Mouse (Mus musculus) hindbrain, embryonic 10.5 days (tissue): ENCODE data around the gene Iqgap1. TPM values are rescaled to one million over a fixed set of nuclear protein-coding genes. Genes with fewer than 3 reads are reported as not detected.

Experiments
- DNase-seq: peaks from one replicate; pipeline ENCODE4 v3.0.0-alpha.2; 2017; ENCODE audit warnings: low spot score
- H3K27ac ChIP-seq: fragments of 300-500 bp; sonication (generic); 2 replicates; pipeline ENCODE4 v1.5.1; 2016; ENCODE audit warnings: mild to moderate bottlenecking, moderate library complexity
- H3K27me3 ChIP-seq: fragments of 300-500 bp; sonication (generic); 2 replicates; pipeline ENCODE4 v1.6.1; 2016; ENCODE audit warnings: mild to moderate bottlenecking; ENCODE audit not compliant: poor library complexity, insufficient read depth, severe bottlenecking
- H3K36me3 ChIP-seq: fragments of 300-500 bp; sonication (generic); 2 replicates; pipeline ENCODE4 v1.6.1; 2016; ENCODE audit warnings: mild to moderate bottlenecking, moderate library complexity
- H3K4me1 ChIP-seq: fragments of 300-500 bp; sonication (generic); replicated peaks from 2 replicates; pipeline ENCODE4 v1.6.1; 2016; ENCODE audit warnings: mild to moderate bottlenecking
- H3K4me3 ChIP-seq: fragments of 300-500 bp; sonication (generic); 2 replicates; pipeline ENCODE4 v1.5.1; 2016; ENCODE audit warnings: mild to moderate bottlenecking, moderate library complexity
- H3K9me3 ChIP-seq: fragments of 300-500 bp; sonication (generic); 2 replicates; pipeline ENCODE4 v1.6.1; 2016; ENCODE audit warnings: mild to moderate bottlenecking, moderate library complexity
- WGBS: fragments of 180-500 bp; shearing (Covaris S2); methylation state at CpG from one replicate; pipeline ENCODE4 v1.1.7; 2016; 5-methylcytosine and 5-hydroxymethylcytosine counted together
- polyA plus RNA-seq: library from polyadenylated mRNA; unstranded; fragments of >200 nt; fragmentation: Nextera tagmentation; extraction: Ambion mirVana; gene quantifications from 2 replicates; pipeline ENCODE4 v1.2.1, GENCODE M21; 2016

The Iqgap1 gene
- polyA plus RNA-seq, 1 experiment from 2014 or later, result 25.2 TPM

DNA sequence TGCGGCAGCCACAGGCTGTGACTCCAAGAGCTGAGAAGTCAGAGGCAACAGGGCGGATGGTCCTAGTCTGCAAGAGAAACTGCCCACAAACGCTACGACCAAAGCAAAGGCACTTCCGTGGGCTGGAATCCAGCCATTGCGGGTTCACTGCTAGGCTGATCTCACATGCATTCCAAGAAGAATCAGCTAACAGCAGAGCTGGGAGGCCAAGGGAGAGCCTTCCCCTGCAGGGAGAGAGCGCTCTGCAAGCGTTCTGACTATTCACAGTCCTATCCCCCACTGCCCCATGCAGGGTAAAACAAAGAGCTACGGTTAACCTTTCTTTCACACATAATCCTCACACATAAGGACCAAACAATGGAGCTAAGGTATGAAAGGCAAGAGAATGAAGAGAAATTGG lies 80.5 kb downstream of the Iqgap1 start:
- Histone ChIP-seq H3K27ac (peak overlapping the region; percentile 66), H3K9me3 (no peaks in the 10 kb centered on the region), H3K36me3 (peaks cover 56% of the 10 kb centered on the region), H3K27me3 (no peaks in the 10 kb centered on the region), H3K4me3 (0 out of 2 replicates have a peak overlapping the region, but pooled peaks have one; percentile 5), H3K4me1 (peaks cover 30% of the 10 kb centered on the region)
- WGBS, result 10% methylated on average over 9 of the region's 9 CpGs
- DNase-seq, result peak; percentile 31

DNA sequence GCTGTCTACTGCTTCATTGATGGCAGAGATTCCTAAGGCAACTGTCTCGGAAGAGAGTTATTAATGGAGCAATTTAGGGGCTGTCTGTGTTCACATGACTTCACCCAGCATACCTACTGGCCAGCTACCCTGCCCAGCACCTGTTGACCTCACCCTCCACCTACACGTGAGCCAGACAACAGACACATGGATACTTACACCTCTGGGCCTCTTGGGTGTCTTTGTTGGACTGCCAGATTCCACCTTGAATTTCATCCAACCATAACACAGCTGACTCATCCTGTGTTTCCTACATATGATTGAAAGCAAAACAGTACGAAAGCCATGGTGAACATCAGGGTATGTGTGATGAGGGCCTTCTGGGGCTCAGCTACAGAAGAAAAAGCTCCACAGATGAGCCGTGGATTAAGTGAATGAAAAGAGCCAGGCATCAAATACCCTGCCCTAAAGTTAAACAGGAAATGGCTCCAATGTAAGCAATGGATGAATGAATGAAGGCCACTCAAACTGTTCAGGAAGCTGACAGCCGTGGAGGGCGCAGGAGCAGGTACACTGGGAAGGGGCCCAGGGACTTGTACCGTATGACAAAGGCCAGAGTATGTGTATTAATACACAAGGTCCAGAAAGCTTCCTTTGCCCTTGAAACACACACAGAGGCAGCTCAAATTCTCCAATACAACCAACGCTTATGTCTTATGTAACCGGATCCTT lies 81.7 kb downstream of the Iqgap1 start:
- H3K27me3 ChIP-seq, result no peaks in the 10 kb centered on the region
- WGBS, result 81% methylated on average over 9 of the region's 9 CpGs
- H3K36me3 ChIP-seq, result peaks cover 57% of the 10 kb centered on the region
- no peak overlapping the region for H3K4me3 ChIP-seq
- no peak for DNase-seq
- no peak overlapping the region for H3K27ac ChIP-seq
- H3K4me1 ChIP-seq, result peaks cover 30% of the 10 kb centered on the region
- H3K9me3 ChIP-seq, result no peaks in the 10 kb centered on the region

DNA sequence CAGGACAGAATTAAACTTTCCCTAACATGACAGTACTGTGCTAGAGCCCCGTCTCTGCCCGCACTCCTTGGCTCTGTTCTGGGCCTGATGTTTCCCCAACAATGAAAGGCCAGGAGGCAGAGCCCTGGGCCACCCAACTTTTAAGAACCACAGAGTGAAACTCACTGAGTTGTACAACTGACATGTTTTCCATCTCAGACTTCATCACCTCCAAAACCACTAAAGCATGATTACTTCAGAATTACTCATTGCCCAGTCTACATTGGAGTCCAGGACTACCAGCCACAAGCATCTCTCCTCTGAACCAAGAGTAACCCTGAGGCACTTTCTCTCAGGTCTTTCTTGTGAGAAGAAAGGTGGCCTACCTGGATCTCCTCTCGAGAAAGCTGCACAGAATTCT lies 83.1 kb downstream of the Iqgap1 start:
- no peaks in the 10 kb centered on the region for H3K27me3 ChIP-seq
- H3K27ac ChIP-seq, result no peak overlapping the region
- no peaks in the 10 kb centered on the region for H3K9me3 ChIP-seq
- peaks cover 57% of the 10 kb centered on the region for H3K36me3 ChIP-seq
- H3K4me3 ChIP-seq, result no peak overlapping the region
- DNase-seq, result no peak
- WGBS, result 91% methylated on average over 3 of the region's 3 CpGs
- H3K4me1 ChIP-seq, result peaks cover 30% of the 10 kb centered on the region

DNA sequence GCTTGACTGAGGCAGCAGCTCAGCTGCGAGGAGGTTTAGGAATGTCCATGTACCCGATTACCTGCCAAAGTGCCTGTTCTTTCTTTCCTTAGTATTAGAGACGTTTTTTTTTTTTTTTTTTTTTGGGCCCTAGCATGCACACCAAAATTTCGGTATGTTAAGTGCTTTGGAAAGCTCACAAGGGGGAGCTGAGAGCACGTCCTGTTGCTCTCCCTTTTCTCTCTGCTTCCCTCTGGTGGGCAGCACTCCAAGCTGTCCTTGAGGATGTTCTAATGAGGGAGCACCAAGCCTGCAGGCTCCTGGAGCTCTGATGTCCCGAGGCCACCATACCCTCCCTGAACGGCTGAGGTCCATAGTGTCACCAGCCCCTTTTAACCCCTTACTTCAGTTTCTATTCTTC lies 84.8 kb downstream of the Iqgap1 start:
- DNase-seq, result peak; percentile 49
- no peak overlapping the region for H3K4me3 ChIP-seq
- WGBS, result 34% methylated on average over 7 of the region's 7 CpGs
- H3K27me3 ChIP-seq, result no peaks in the 10 kb centered on the region
- H3K4me1 ChIP-seq, result peaks cover 16% of the 10 kb centered on the region
- H3K27ac ChIP-seq, result no peak overlapping the region
- no peaks in the 10 kb centered on the region for H3K9me3 ChIP-seq
- H3K36me3 ChIP-seq, result peaks cover 67% of the 10 kb centered on the region

DNA sequence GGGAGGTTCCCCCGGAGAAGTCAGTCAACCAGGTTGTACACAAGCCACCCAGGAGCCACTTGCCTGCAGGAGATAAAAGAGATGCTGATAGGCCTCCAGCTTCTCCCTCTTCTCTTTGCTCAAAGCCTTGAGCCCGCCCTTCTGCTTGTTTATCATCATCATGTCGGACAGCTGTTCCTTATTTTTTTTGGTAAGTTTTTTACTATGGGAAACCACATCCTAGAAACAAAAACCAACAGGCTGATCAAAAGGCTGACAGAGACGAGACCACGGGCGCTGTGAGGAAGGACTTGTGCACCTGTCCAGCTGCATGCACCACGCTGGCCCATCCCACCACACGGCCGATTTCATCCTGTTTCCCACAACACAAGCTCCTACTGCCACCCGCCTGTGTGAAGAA lies 89.6 kb downstream of the Iqgap1 start:
- 92% methylated on average over 10 of the region's 10 CpGs for WGBS
- no peak for DNase-seq

DNA sequence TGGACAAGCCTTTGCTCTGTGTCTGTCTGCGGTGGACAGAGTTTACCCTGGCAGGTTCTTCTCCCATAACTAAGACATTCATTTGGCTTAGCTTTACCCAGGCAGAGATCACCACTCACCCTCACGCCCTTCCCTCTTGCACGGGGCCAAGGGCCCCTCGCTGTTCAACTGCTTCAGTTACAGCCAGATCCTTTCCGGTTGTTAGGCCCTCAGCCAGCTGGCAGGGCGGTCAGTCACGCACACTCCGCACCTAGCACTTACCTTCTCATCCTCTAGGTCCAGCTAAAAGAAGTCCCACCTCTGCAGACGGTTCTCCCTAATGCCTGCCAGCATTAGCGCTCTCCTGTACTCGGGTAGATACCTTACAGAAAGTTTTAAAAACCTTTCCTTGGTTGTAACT lies 92.8 kb downstream of the Iqgap1 start:
- Histone ChIP-seq H3K4me3 (no peak overlapping the region), H3K9me3 (no peaks in the 10 kb centered on the region), H3K27me3 (no peaks in the 10 kb centered on the region), H3K36me3 (peaks cover 72% of the 10 kb centered on the region), H3K27ac (no peak overlapping the region), H3K4me1 (no peaks in the 10 kb centered on the region)
- DNase-seq, result no peak
- 88% methylated on average over 11 of the region's 11 CpGs for WGBS

More for the DNA sequence above, 89.6 kb downstream of the Iqgap1 start:
- Histone ChIP-seq H3K36me3 (peaks cover 72% of the 10 kb centered on the region), H3K9me3 (no peaks in the 10 kb centered on the region), H3K4me3 (no peak overlapping the region), H3K4me1 (no peaks in the 10 kb centered on the region), H3K27me3 (no peaks in the 10 kb centered on the region), H3K27ac (no peak overlapping the region)

DNA sequence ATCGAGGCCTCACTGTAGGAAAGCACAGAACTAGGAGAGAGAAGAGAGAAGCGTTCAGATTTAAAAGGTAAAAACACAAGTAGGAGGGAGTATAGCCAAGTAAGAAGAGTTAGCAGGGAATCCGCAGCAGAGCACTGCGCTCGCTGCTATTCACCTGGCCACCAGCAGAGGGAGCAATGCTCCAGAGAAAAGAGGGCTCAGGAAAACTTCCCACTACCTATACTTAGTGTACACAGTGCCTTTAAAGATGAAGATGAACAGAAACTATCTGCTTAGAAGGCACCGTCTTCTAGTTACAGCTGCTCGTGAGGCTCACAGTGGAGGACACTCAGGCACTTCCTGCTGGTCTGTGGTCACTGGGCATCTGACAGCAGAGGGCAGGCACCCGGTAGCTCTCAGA lies 96.1 kb downstream of the Iqgap1 start:
- DNase-seq, result peak; percentile 69
- 35% methylated on average over 8 of the region's 8 CpGs for WGBS

DNA sequence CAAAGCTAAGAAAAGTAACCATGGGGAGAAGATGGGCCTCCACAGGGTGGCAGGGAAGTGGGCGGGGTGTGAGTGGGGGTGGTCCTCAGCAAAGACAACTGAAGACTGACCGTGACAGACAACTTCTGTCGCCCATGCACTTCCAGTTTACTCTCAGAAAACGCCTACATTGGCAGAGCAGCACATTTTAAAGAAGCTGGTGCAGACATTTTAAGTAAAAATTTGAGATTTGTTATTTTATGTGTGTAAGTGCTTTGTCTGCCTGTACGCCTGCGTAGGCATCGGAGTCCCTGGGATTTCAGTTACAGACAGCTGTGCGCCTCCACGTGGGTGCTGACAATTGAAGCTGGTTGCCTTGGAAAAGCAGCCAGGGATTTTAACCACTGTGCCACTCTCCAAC lies 104.7 kb downstream of the Iqgap1 start:
- H3K9me3 ChIP-seq, result no peaks in the 10 kb centered on the region
- no peak overlapping the region for H3K4me3 ChIP-seq
- no peaks in the 10 kb centered on the region for H3K27me3 ChIP-seq
- H3K36me3 ChIP-seq, result peaks cover 71% of the 10 kb centered on the region
- H3K4me1 ChIP-seq, result peaks cover 17% of the 10 kb centered on the region
- 38% methylated on average over 9 of the region's 9 CpGs for WGBS
- DNase-seq, result no peak
- no peak overlapping the region for H3K27ac ChIP-seq

More for the DNA sequence above, 96.1 kb downstream of the Iqgap1 start:
- Histone ChIP-seq H3K4me3 (no peak overlapping the region), H3K27ac (no peak overlapping the region), H3K9me3 (no peaks in the 10 kb centered on the region), H3K27me3 (no peaks in the 10 kb centered on the region), H3K4me1 (no peaks in the 10 kb centered on the region), H3K36me3 (peaks cover 74% of the 10 kb centered on the region)

DNA sequence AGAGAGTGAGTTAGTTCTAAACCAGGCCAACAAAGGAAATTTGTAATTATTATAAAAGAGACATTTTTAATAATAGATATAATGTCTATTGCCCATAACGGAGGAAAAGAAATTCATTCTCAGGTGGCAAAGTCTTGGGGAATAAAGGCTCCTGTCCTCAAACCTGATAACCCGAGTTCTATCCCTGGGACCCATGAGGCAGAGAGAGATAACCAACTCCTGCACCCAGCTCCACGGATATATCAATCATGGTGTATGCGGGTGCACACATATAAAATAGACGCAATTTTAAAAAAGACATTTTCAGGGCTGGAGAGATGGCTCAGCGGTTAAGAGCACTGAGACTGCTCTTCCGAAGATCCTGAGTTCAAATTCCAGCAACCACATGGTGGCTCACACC lies 106.2 kb downstream of the Iqgap1 start:
- WGBS, result 95% methylated on average over 7 of the region's 7 CpGs
- H3K9me3 ChIP-seq, result no peaks in the 10 kb centered on the region
- no peak for DNase-seq
- H3K27me3 ChIP-seq, result no peaks in the 10 kb centered on the region
- peaks cover 73% of the 10 kb centered on the region for H3K36me3 ChIP-seq
- no peak overlapping the region for H3K4me3 ChIP-seq
- H3K27ac ChIP-seq, result no peak overlapping the region
- H3K4me1 ChIP-seq, result peaks cover 17% of the 10 kb centered on the region

DNA sequence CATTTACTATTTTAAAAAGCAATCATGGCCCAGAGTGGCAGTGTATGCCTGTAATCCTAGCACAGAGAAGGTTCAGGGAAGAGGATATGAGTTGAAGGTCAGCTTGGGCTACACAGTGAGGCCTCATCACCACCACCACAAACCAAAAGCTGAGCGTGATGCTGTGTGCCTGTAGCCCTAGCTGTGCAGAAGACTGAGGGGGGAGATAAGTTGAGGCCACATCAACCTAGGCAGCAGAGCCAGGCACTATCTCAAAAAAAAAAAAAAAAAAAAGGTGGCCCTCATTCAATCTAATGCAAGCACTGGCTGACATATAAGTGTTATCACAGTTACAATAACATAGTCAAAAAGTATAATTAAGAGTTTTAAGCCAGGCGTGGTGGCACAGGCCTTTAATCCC lies 106.7 kb downstream of the Iqgap1 start:
- WGBS, result 98% methylated on average over 2 of the region's 2 CpGs
- H3K4me3 ChIP-seq, result no peak overlapping the region
- DNase-seq, result no peak
- H3K36me3 ChIP-seq, result peaks cover 70% of the 10 kb centered on the region
- H3K9me3 ChIP-seq, result no peaks in the 10 kb centered on the region
- H3K27ac ChIP-seq, result no peak overlapping the region
- peaks cover 17% of the 10 kb centered on the region for H3K4me1 ChIP-seq
- H3K27me3 ChIP-seq, result no peaks in the 10 kb centered on the region

DNA sequence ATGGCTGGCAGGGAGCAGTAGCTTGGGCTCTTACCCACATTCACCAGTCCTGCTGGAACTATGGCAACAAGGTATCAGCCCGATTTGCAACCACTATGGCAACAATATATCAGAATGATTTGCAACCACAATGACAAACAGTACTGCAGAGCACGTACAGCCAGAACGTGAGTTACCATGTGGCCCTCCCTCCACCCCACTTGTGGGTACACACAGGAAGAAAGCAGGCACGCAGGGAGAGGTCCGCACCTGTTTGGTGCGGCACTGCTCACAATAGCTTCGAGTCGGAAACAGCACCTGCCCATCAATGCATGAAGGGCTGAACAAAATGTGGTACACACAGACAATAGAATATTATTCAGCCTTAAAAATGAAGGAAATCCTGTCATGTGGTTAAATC lies 107.3 kb downstream of the Iqgap1 start:
- H3K36me3 ChIP-seq, result peaks cover 67% of the 10 kb centered on the region
- no peak overlapping the region for H3K27ac ChIP-seq
- H3K4me3 ChIP-seq, result no peak overlapping the region
- H3K9me3 ChIP-seq, result no peaks in the 10 kb centered on the region
- H3K27me3 ChIP-seq, result no peaks in the 10 kb centered on the region
- 90% methylated on average over 8 of the region's 8 CpGs for WGBS
- H3K4me1 ChIP-seq, result peaks cover 17% of the 10 kb centered on the region
- DNase-seq, result no peak

DNA sequence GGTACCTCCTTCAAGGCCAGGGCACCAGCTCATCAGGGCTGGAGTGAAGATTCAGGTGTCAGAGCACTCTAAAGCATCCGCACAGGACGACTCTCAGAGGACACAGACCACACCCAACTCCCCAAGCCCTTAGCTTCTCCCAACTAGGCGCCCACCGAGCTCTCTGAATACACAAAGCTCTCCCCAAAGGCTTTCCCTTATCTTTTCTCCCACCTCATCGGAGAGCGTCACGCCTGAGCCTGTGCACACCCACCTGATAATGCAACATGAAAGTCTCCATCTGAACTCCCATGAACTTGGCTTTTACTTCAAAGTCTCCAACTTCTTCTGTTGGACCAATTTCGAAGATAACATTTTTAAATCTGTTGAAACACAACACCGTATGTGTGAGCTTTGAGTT lies 109.0 kb downstream of the Iqgap1 start:
- Histone ChIP-seq H3K27ac (no peak overlapping the region), H3K27me3 (no peaks in the 10 kb centered on the region), H3K36me3 (peaks cover 52% of the 10 kb centered on the region), H3K4me1 (peaks cover 17% of the 10 kb centered on the region), H3K4me3 (no peak overlapping the region), H3K9me3 (no peaks in the 10 kb centered on the region)
- WGBS, result 89% methylated on average over 9 of the region's 9 CpGs
- no peak for DNase-seq

DNA sequence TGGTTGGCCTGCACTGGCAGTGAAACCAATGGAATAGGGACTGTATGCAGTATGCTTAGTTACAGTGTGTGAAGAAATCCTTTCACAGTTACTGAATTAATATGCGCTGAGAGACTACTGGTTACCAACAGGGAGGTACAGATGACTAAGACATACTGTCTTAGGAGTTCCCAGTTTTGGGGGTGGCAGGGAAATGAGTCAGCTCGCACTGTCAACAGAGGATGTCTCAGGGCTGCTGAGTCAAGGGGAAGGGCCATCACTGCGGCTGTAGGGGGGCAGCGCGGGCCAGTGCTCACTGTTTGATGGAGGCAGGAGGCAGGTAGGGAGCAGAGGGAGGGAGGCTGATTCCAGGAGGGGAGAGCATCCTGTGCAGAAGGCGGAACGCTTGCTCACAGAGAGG lies 110.5 kb downstream of the Iqgap1 start:
- Histone ChIP-seq H3K36me3 (peaks cover 49% of the 10 kb centered on the region), H3K4me3 (no peak overlapping the region), H3K27me3 (no peaks in the 10 kb centered on the region), H3K9me3 (no peaks in the 10 kb centered on the region), H3K27ac (no peak overlapping the region), H3K4me1 (peaks cover 2% of the 10 kb centered on the region)
- DNase-seq, result no peak
- WGBS, result 86% methylated on average over 7 of the region's 7 CpGs

DNA sequence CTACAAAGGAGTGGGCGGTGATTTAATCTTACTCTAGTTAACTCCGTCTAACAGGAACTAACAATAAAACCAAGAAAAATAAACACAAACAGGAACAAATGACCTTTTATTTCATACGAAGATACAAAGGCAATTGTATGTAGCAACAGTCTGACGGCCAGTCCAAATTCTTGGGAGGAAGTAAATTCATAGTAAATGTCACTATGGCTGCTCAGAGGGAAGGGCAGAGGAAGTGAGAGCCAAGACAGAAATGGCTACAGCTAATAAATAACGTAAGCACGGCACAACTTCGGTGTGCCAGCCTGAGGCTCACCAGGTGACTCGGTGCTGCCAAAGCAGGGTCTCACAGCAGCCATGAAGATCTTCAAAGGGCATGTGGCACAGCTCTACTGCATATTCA lies 114.3 kb downstream of the Iqgap1 start:
- Histone ChIP-seq H3K27me3 (no peaks in the 10 kb centered on the region), H3K9me3 (no peaks in the 10 kb centered on the region), H3K4me3 (no peak overlapping the region), H3K27ac (no peak overlapping the region), H3K36me3 (peaks cover 27% of the 10 kb centered on the region), H3K4me1 (no peaks in the 10 kb centered on the region)
- no peak for DNase-seq
- 85% methylated on average over 8 of the region's 8 CpGs for WGBS
